Mouse (Mus musculus) MEL (cell line): ENCODE data around the gene Dmrtc1b.
"Not testable (repeated sequence)": the region's sequence is repeated elsewhere in the genome, so short reads cannot be mapped to it uniquely, and the experiment has no call there.

Source experiments
- CTCF ChIP-seq, 3 experiments: IDR thresholded peaks in 2 of 3; conservative IDR thresholded peaks in 1 of 3; 2 replicates each; pipeline ENCODE4 v1.5.1; 2011 to 2012; ENCODE audit warnings: low read length in 3 of 3, low read depth in 2 of 3, mild to moderate bottlenecking in 2 of 3, improper control_type of control experiment in 1 of 3, inconsistent platforms in 1 of 3, mixed read lengths in 1 of 3, moderate library complexity in 1 of 3; ENCODE audit not compliant: control insufficient read depth in 1 of 3, insufficient read depth in 1 of 3, poor library complexity in 1 of 3, severe bottlenecking in 1 of 3
- ELF1 ChIP-seq: IDR thresholded peaks from 2 replicates; pipeline ENCODE4 v1.6.1; 2014; ENCODE audit warnings: low read depth, mild to moderate bottlenecking, inconsistent platforms, low read length, improper control_type of control experiment, moderate library complexity
- GATA1 ChIP-seq: IDR thresholded peaks from 2 replicates; pipeline ENCODE4 v1.6.1; 2011; ENCODE audit warnings: low read depth, low read length, improper control_type of control experiment
- MAZ ChIP-seq: IDR thresholded peaks from 2 replicates; pipeline ENCODE4 v1.6.1; 2012; ENCODE audit warnings: low read depth, mild to moderate bottlenecking, inconsistent platforms, low read length, improper control_type of control experiment
- POLR2A ChIP-seq, 2 experiments: IDR thresholded peaks; 2 replicates each; pipeline ENCODE4 v1.6.1; 2011 to 2012; ENCODE audit warnings: low read length in 2 of 2, mild to moderate bottlenecking in 2 of 2, control low read depth in 1 of 2, improper control_type of control experiment in 1 of 2, low read depth in 1 of 2, moderate library complexity in 1 of 2; ENCODE audit not compliant: control insufficient read depth in 1 of 2, insufficient read depth in 1 of 2, poor library complexity in 1 of 2
- POLR2AphosphoS2 ChIP-seq: IDR thresholded peaks from 2 replicates; pipeline ENCODE4 v1.6.1; 2011; ENCODE audit warnings: low read length, improper control_type of control experiment
- RAD21 ChIP-seq: IDR thresholded peaks from 2 replicates; pipeline ENCODE4 v1.6.1; 2011; ENCODE audit warnings: mild to moderate bottlenecking, low read depth, low read length, improper control_type of control experiment
- RCOR1 ChIP-seq: IDR thresholded peaks from 2 replicates; pipeline ENCODE4 v1.6.1; 2012; ENCODE audit warnings: low read depth, mild to moderate bottlenecking, inconsistent platforms, low read length, improper control_type of control experiment
- TCF12 ChIP-seq: IDR thresholded peaks from 2 replicates; pipeline ENCODE4 v1.6.1; 2014; ENCODE audit warnings: low read depth, mild to moderate bottlenecking, inconsistent platforms, low read length, improper control_type of control experiment, moderate library complexity
- ZC3H11A ChIP-seq: IDR thresholded peaks from 2 replicates; pipeline ENCODE4 v1.6.1; 2012; ENCODE audit warnings: low read depth, mild to moderate bottlenecking, inconsistent platforms, low read length, improper control_type of control experiment

- not testable (repeated sequence) for TF ChIP-seq POLR2A (IDR thresholded peaks at IDR 0.05; ENCODE audit: control insufficient read depth in 1 of 2, insufficient read depth in 1 of 2, low read depth in 1 of 2, low read length in 2 of 2, poor library complexity in 1 of 2); ELF1; MAZ; POLR2AphosphoS2; TCF12; RAD21; RCOR1; ZC3H11A; GATA1
- TF ChIP-seq CTCF (IDR thresholded peaks at IDR 0.05 in 2 of 3, conservative IDR thresholded peaks at IDR 0.05 in 1 of 3; ENCODE audit: control insufficient read depth in 1 of 3, insufficient read depth in 1 of 3, low read depth in 2 of 3, low read length in 3 of 3, poor library complexity in 1 of 3, severe bottlenecking in 1 of 3), result peak in 2 of 3 experiments; percentile 33 to 41; a peak in 5 of 6 replicates
These were observed 18.4 kb upstream of the Dmrtc1b start for GRCm38 (mm10) chrX:102689252-102689651.
